Mouse (Mus musculus) limb, embryonic 14.5 days (tissue): ENCODE results near the gene Ctsd. TPM values are rescaled to one million over a fixed set of nuclear protein-coding genes. Genes with fewer than 3 reads are reported as not detected.

Experiments used
- ATAC-seq: fragments of 200-750 bp; cut with Nextera tagmentation; 2 replicates; pipeline ENCODE4 v1.8.0; 2017; ENCODE audit warnings: low read depth, moderate number of reproducible peaks, moderate TSS enrichment; ENCODE audit not compliant: low FRiP score
- DNase-seq: peaks from one replicate; pipeline ENCODE4 v3.0.0-alpha.2; 2015; ENCODE audit warnings: low spot score
- H3K27ac ChIP-seq: fragments of 300-500 bp; sonication (generic); replicated peaks from 2 replicates; pipeline ENCODE4 v1.5.1; 2014; ENCODE audit warnings: low read depth, mild to moderate bottlenecking, low read length, moderate library complexity, mixed read lengths
- H3K27me3 ChIP-seq: fragments of 300-500 bp; sonication (generic); 2 replicates; pipeline ENCODE4 v1.6.1; 2014; ENCODE audit warnings: low read length, mixed read lengths; ENCODE audit not compliant: control insufficient read depth, insufficient read depth
- H3K36me3 ChIP-seq: fragments of 300-500 bp; sonication (generic); 2 replicates; pipeline ENCODE4 v1.6.1; 2014; ENCODE audit warnings: mild to moderate bottlenecking, low read length, moderate library complexity, mixed read lengths; ENCODE audit not compliant: control insufficient read depth, insufficient read depth
- H3K4me1 ChIP-seq: fragments of 300-500 bp; sonication (generic); 2 replicates; pipeline ENCODE4 v1.6.1; 2014; ENCODE audit warnings: antibody characterized with exemption, low read length, mixed read lengths; ENCODE audit not compliant: control insufficient read depth, insufficient read depth
- H3K4me2 ChIP-seq: fragments of 300-500 bp; sonication (generic); replicated peaks from 2 replicates; pipeline ENCODE4 v1.6.1; 2014; ENCODE audit warnings: low read depth, mild to moderate bottlenecking, low read length, moderate library complexity; ENCODE audit not compliant: severe bottlenecking
- H3K4me3 ChIP-seq: fragments of 300-500 bp; sonication (generic); replicated peaks from 2 replicates; pipeline ENCODE4 v1.5.1; 2014; ENCODE audit warnings: low read length
- H3K9ac ChIP-seq: fragments of 300-500 bp; sonication (generic); 2 replicates; pipeline ENCODE4 v1.6.1; 2014; ENCODE audit warnings: mild to moderate bottlenecking, low read depth, low read length, moderate library complexity; ENCODE audit not compliant: severe bottlenecking
- H3K9me3 ChIP-seq: fragments of 300-500 bp; sonication (generic); 2 replicates; pipeline ENCODE4 v1.6.1; 2016; ENCODE audit warnings: low read length; ENCODE audit not compliant: control insufficient read depth
- POLR2A ChIP-seq: fragments of 200-500 bp; IDR thresholded peaks from 2 replicates; pipeline ENCODE4 v1.8.0; 2012; ENCODE audit warnings: inconsistent platforms, mild to moderate bottlenecking, moderate library complexity, borderline replicate concordance; ENCODE audit not compliant: insufficient read depth, insufficient read length; ENCODE audit errors: extremely low read depth
- WGBS: fragments of 180-500 bp; shearing (Covaris S2); extraction: QIAGEN DNeasy Blood & Tissue Kit; methylation state at CpG from one replicate; pipeline ENCODE4 v1.1.7; 2014; 5-methylcytosine and 5-hydroxymethylcytosine counted together
- polyA plus RNA-seq, 2 experiments: library from polyadenylated mRNA; depleted of rRNA in 1 of 2; stranded (reverse) in 1 of 2; unstranded in 1 of 2; fragments of >200 nt; fragmentation: Nextera tagmentation in 1 of 2; extraction: Ambion mirVana in 1 of 2; gene quantifications; 2 replicates each; pipeline versions ENCODE4 v1.2.1 to v1.2.3; 2012 to 2014

Gene Ctsd
- polyA plus RNA-seq, 2 experiments, result 237 to 334 TPM

DNA sequence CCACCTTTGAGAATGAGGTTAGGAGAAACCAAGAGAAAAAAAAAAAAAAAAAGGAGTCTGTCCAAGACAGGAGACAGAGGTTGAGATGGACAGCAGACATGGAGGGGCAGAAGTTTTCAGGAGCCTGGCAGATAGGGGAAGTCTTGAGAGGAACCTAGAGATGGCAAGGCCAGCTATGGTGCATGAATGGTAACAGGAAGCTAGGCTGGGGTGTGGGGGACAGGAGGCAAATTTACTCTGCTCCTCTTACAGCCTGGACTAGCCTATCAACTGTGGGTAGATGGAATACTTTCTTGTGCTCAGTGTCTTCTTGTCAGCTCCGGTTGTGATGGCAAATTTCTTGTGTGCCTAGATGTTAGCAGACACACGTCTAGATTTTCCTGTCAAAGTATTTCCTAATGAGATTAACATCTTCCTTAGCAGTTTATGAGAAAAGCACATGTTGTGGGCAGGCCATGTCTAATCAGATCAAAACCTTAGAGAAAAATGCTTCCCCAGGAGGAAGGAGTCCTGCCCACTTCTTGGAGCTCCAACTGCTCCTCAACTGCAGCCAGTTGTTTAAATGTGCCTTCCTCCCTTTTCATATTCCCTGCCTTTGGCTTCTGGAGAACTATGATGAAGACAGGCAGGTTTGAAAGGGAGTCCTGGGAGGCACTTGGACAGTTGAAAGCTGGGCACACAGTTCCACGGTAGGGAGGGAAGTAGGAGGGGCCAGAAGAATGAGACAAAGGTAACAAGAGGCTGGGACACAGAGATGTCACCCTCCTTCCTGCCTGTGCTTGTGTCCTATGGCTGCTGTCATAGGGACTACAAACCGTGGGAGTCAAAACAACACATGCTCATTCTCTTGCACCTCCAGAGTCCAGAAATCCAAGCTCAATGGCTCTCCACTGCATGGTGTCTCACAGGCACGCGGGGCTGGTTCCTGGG is 6.7 kb upstream of the Ctsd start:
- 68% methylated on average over 6 of the region's 6 CpGs for WGBS
- ATAC-seq, result no peak
- no peaks in the 10 kb centered on the region for H3K36me3 ChIP-seq
- no peak overlapping the region for H3K4me3 ChIP-seq
- no peak overlapping the region for H3K9ac ChIP-seq
- no peaks in the 10 kb centered on the region for H3K4me1 ChIP-seq
- no peaks in the 10 kb centered on the region for H3K9me3 ChIP-seq
- no peak overlapping the region for H3K4me2 ChIP-seq
- DNase-seq, result no peak
- no peak for TF ChIP-seq POLR2A
- no peaks in the 10 kb centered on the region for H3K27me3 ChIP-seq
- no peak overlapping the region for H3K27ac ChIP-seq

DNA sequence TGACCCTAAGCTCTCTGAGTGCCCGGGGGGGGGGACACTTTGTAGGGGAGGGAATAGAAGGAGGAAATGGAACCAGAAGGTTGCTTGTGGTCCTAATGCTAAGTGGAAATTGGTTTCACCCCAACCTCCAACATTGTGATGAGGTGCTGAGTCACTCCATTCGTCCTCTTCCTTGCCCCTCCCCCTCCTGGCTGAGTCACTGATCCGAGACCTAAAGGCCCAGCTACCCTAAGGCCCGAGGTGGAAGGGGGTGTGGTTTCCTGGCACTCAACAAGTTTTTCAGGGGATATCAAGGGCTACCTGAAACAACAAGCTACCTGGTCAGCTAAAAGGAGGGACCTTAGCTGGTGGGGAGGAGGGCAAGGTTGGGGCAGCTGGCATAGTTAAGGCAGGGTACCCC is 5.4 kb upstream of the Ctsd start:
- ATAC-seq (no peak), DNase-seq (no peak)
- Histone ChIP-seq H3K4me2 (no peak overlapping the region), H3K4me3 (no peak overlapping the region), H3K9ac (no peak overlapping the region), H3K27me3 (no peaks in the 10 kb centered on the region), H3K27ac (no peak overlapping the region), H3K4me1 (peaks cover 2% of the 10 kb centered on the region; the same call in 1 of the 2 replicates), H3K9me3 (no peaks in the 10 kb centered on the region), H3K36me3 (no peaks in the 10 kb centered on the region)
- TF ChIP-seq POLR2A, result no peak
- 24% methylated on average over 4 of the region's 4 CpGs for WGBS

DNA sequence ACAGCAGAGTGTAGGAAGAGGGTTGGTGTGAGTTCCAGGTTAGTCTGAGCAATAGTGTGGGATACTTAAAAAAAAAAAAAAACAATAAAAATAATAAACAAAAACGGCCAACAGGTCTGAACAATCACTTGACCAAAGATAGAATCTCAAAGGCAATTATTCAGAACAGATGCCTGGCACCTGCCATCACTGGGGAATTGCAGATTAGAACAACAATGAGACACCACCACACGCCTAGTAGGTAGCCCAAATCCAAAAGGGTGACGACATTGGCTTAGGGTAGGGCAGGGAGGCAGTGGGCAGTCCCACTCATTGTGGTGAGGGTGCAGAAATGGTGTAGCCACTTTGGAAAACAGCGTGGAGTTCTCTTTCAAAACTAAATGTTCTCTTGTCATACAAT is 3.8 kb upstream of the Ctsd start:
- no peak for TF ChIP-seq POLR2A
- DNase-seq, result no peak
- WGBS, result 65% methylated on average over 4 of the region's 4 CpGs
- Histone ChIP-seq H3K27me3 (no peaks in the 10 kb centered on the region), H3K27ac (no peak overlapping the region), H3K9me3 (no peaks in the 10 kb centered on the region), H3K9ac (no peak overlapping the region), H3K4me3 (no peak overlapping the region), H3K4me2 (no peak overlapping the region), H3K36me3 (no peaks in the 10 kb centered on the region), H3K4me1 (peaks cover 10% of the 10 kb centered on the region)
- no peak for ATAC-seq

DNA sequence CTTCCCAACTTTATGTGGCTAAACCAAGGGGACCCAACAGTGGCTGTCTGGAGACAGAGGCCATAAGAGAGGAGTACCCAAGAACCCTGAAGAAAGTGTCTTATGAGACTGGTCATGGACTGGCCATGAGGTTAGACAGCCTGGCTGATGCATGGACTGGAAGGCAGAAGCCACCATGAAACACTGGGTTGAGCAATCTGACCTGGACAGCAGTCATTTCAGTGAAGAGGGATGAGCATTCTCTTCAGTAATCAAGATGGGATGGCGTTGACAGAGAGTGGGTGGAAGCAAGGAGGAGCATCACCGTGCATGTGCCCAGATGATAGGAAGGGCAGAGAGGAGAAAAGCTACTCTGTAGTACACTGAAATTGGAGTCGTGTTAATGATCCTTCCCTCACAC is 3.3 kb upstream of the Ctsd start:
- Histone ChIP-seq H3K9me3 (no peaks in the 10 kb centered on the region), H3K27ac (no peak overlapping the region), H3K4me3 (no peak overlapping the region), H3K9ac (no peak overlapping the region), H3K4me1 (peaks cover 15% of the 10 kb centered on the region), H3K36me3 (no peaks in the 10 kb centered on the region), H3K4me2 (no peak overlapping the region), H3K27me3 (no peaks in the 10 kb centered on the region)
- no peak for TF ChIP-seq POLR2A
- WGBS, result 77% methylated on average over 3 of the region's 3 CpGs
- no peak for DNase-seq
- ATAC-seq, result no peak

DNA sequence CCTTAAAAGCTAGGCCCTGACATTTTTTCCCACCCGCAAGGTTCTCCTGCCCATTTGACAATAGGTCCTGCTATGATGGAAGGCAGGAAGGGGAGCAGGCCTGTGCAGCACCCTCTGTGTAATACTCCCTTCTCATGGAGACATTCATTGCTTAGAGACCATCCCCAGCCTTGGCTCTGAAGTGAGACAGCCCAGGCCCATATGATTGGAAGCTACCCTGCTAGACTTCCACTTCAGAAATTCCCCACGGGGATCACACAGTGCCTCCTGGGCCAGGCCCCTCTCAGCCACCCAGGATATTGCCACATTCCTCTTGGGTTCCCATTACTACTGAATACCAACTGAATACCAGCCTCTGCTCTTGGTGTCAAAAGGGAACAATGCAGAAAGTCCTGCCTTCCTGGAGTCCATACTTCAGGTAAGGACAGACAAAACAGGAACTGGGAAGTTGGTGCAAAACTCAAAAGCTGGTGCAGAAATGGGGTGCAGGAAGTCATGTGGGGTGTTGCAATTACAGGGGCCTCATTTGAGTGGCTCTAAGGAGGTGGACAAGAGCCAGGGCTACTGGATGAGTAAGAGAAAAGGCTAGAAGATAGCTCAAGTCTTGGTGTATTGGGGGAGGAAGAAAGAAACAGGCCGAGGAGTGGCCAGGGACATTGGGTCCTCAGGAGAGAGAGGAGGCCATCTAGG is 2.3 kb upstream of the Ctsd start:
- no peak overlapping the region for H3K27ac ChIP-seq
- TF ChIP-seq POLR2A, result no peak
- no peaks in the 10 kb centered on the region for H3K27me3 ChIP-seq
- peaks cover 2% of the 10 kb centered on the region; the same call in 1 of the 2 replicates for H3K36me3 ChIP-seq
- H3K4me2 ChIP-seq, result no peak overlapping the region
- ATAC-seq (no peak), DNase-seq (no peak)
- H3K9ac ChIP-seq, result no peak overlapping the region
- peaks cover 17% of the 10 kb centered on the region for H3K4me1 ChIP-seq
- H3K9me3 ChIP-seq, result no peaks in the 10 kb centered on the region
- H3K4me3 ChIP-seq, result no peak overlapping the region
- WGBS, result 81% methylated on average over 3 of the region's 3 CpGs
